Mouse (Mus musculus) heart, postnatal 36 days (tissue): Measurements from ENCODE around the gene Atg13. TPM values are rescaled to one million over a fixed set of nuclear protein-coding genes. Genes with fewer than 3 reads are reported as not detected.

Experiments used
- DNase-seq, 2 experiments: peaks; one replicate each; pipeline ENCODE4 v3.0.0; 2021 to 2022
- intact Hi-C: fragments of 180-260 bp; cut with DNase I; formaldehyde crosslinking; loops from one replicate; pipeline ENCODE4 v1.15.1; 2025
- total RNA-seq, 2 experiments: library from RNA; stranded (reverse); gene quantifications; 2 replicates each; pipeline ENCODE4 v1.2.3; 2021

Gene Atg13
- total RNA-seq, 2 experiments from 2014 or later: 49.4 to 54.1 TPM

DNA sequence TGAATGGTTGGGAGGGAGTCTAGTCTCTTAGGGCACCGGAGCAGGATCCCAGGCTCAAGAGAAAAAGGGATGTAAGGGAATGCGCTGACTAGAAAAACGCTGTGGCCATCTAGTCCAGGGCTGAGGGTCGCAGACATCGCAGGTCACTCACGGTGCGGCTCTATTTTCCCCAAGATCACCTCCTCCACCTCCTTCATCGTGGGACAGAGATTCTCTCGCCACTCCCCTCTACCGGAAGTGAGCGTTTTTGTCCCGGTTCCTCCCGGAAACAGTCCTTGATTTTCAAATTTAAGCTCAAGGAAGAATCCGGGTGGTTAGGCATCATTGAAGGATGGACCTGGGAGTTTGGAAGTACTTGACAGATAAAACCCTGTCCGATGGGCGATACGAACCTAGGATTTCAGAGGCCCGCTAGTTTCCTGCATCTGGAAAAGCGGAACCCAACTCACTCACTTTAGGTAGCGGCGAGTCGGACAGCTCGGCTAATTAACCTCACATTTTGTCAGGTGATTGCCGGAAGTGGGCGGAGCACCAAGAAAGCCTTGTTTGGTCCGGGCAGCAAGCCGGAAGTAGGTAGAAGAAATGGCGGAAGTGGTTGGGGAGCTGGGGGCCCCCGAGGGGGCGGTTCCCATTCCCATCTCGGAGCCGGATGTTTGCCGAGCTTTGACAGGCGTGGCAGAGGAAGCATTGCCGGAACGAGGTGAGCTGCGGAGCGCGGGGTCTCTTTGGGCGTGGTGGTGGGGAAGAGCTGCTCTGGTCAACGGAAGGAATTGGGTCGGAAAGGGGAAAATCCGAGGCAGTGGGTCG is 60.6 kb downstream of the Atg13 start, which contains the start of the genes Zfp408 and Arhgap1:
Zfp408 (minus strand) TSS at position 239 of the 807 bp plus-strand sequence.
Arhgap1 (plus strand) TSS at position 308 of the 807 bp plus-strand sequence.
- DNase-seq: peak; percentile 95 to 96
- intact Hi-C loops: loop anchor here (2.0 kb wide), 1 partner anchor 61 kb away; the partner anchor contains the start of genes Atg13 and Harbi1

DNA sequence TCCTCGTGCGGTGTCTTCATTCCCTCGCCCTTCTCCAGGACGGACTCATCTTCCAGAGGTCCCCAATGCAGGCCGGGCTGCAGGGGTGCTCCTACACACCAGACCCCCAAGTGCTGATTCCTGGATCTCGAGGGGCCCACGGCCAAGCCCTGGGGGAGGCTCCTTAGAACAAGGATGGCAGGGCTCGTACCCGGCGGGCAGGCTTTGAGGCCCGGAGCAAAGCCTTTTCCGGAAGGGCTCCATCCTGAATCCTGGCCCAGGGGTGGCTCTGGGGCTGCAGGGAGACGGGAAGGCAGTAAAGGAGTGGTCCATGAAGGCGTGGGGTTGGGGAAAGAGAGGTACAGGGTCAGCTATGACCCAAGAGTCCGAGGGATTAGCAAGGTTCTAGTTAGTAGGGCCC is 61.2 kb downstream of the Atg13 start:
- intact Hi-C loops: no loop called here
- DNase-seq: peak in 1 of 2 experiments; percentile 19

DNA sequence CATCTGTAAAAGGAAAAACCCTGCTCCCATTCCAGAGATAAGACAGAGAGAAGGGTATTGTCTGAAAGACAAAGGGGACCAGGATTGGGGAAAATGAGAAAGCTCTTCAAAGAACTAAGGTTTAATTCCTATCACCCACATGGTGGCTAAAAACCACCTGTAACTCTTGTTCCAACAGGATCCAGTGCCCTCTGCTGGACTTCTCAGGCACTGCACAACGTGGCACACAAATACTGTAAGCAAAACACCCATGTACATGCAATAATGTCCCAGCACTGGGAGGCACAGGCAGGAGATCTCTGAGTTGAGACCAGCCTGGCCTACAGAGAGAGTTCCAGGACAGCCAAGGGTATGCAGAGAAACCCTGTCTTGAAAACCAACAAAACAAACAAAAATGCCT is 63.6 kb downstream of the Atg13 start:
- DNase-seq: peak; percentile 42 to 66

DNA sequence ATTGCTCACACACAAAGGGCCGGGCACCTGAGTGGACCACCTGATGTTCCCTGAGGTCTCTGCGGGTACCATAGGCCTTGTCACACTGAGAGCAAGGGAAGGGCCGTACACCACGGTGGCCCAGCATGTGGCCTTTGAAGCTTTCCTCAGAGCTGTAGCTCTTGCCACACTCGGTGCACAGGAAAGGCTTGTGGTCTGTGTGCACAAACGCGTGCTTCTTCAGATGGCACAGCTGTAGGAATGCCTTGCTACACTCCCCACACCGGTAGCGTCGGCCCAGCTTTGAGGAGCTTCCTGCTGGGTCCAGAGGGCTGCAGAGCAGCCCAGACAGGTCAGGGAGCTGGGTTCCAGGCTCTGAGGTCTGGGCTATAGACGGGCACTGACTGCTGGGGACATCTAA is 64.6 kb downstream of the Atg13 start:
- intact Hi-C loops: no loop called here
- no peak for DNase-seq

More for the DNA sequence above, 63.6 kb downstream of the Atg13 start:
- intact Hi-C loops: no loop called here

DNA sequence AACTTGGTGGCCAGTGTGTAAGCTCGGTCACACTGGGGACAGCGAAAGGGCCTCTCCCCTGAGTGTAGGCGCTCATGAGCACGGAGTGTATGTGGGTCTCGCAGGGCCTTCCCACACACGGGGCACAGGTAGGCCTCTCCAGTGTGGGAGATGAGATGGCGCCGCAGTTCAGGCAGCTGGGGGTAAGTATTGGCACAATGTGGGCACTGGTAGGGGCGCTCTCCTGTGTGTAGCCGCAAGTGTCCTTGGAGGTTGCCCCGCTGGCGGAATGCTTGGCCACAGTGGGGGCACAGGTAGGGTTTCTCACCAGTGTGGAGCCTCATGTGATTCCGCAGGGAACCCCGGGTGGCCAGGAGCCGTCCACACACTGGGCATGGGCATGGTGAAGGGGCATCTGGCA is 65.0 kb downstream of the Atg13 start:
- intact Hi-C loops: no loop called here
- no peak for DNase-seq

DNA sequence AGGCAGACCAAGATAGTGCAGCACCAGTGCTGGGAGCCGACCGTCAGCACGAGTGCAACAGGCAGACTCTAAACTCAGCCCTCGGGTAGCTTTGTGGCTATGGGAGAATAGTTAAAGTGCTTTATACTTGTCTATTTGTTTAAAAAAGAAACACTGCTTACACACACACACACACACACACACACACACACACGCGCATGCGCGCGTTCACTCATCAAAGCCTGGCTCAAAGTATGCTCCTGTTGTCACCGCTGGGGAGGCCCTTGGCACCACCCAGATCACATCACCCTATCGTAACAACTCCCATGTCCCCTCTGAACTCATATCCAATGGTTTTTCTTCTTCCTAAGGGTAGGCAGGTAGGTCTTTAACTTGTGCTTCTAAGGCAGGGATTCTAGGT is 66.4 kb downstream of the Atg13 start:
- intact Hi-C loops: no loop called here
- DNase-seq: no peak

DNA sequence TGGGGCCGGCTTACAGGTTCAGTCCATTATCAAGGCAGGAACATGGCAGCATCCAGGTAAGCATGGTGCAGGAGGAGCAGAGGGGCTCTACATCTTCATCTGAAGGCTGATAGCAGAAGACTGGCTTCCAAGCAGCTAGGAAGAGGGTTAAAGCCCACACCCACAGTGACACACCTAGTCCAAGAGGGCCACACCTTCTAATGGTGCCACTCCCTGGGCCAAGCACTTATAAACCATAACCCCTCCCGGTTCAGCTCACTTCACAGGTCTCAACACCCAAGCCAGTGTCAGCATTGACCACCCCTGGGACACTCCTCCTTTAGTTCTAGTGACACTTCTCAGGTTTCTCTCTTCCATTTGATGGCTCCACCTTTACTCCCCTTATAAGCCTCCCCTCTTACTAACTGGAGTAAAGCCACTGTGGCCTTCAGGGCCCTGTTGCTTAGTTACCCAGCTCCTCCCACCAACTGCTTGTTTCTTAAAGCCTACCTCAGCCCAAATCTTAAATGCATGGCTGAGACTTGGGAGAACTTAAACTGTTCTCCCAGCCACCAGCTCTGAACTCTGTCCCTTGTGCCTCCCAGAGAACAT is 67.5 kb downstream of the Atg13 start:
- DNase-seq: no peak
- intact Hi-C loops: no loop called here

DNA sequence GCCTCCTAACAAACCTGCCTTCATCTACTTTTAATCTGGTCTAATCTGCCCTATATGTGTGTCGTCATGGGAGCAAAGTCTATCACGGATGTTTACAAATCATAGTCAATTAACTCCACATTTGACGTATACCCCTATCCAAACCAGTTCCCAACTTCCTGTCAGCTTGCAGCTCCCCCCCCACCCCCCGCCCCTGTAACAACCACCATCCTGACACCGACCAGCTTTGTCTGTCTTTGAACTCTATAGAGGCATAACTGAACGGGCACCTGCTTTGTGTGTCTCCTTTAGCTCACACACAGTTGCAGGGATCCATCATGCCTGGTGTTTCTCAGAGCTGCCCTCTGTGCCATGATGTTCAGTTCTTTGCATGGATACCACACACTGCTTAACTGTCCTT is 71.4 kb downstream of the Atg13 start:
- DNase-seq: no peak
- intact Hi-C loops: no loop called here

DNA sequence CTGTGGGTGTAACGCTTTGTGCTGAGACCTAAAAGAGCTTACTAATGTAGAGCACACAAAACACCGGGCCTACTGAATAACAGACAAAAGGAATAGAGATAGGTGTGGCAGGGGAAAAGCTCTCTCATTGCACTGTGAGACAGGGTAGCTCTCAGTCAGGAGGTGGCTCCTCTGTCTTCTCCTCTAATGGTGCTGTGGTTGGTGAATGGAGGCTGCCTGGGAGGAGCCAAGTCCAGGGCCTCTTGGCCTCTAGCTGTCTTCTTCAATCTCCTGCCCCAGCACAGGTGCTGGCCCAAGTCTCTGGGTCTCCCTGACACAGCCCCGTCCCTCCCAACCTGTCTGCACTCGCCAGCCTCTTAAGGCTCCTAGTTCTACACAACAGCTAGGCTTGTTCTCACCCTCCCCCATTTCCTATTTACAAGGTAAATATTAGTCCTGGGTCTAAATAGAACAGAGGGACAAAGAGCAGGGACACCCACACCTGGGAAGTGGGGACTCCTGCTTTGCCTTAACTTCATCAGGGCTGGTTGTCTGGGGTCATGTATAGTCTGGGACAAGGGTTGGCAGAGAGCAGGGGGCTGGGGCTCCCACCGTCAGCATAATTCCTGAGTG is 73.5 kb downstream of the Atg13 start:
- DNase-seq: no peak
- intact Hi-C loops: no loop called here

DNA sequence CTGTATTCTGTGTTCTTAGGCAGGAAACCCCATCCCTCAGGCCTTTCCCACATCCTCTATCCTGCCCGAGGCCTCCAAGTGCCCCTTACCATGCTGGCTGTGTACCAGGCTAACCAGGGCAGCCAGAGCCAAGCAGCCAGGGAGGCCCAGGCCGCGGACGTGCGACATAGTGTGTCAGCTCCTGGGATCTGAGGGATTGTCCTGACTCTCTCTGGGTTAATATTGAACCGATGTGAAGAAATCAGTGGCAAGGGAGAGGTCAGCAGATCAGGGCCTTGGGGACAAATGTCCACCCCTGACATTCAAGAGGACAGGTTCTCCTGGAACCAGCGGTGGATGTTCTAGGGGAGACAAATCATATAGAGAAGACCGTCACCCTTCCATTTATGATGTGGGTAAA is 74.1 kb downstream of the Atg13 start, which contains the start of gene F2:
F2 (minus strand) TSS at position 186 of the 400 bp plus-strand sequence.
- DNase-seq: no peak
- intact Hi-C loops: no loop called here

DNA sequence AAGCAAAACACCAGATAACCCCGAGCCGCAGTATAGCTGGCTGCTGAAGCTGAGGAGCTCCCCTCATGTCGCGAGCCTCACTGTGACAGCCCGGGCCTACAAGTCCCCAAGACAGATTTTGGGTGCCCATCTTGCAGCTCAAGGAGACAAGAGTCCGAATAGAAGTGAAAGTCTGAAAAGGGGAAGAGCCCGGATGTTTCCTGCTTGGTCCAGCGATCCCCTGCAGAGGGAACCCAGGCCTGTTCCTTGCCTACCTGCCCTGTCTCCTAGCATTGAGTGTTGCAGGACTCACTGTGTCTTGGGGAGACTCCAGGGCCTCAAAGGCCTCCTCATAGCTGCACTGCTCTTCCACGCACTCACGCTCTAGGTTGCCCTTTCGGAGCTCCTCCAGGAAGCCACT is 74.9 kb downstream of the Atg13 start:
- no peak for DNase-seq
- intact Hi-C loops: no loop called here

DNA sequence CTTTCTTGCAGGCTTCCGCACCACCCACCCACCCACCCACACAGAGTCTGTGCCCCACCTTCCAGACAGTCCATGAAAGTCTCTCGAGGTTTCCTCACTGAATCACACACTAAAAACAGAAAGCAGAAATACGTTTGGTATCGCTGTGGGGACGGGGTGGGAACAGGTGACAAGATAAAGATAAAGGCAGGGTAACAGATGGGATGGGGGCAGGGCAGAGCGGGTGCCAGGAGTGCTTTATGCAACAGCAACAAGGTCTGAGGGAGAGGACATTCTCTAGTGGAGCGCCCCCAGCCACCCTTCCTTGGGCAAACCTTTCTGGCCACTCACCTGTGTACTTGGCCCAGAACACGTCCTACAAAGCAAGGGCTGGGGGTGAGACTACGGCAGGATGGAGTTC is 75.5 kb downstream of the Atg13 start:
- no peak for DNase-seq
- intact Hi-C loops: no loop called here

DNA sequence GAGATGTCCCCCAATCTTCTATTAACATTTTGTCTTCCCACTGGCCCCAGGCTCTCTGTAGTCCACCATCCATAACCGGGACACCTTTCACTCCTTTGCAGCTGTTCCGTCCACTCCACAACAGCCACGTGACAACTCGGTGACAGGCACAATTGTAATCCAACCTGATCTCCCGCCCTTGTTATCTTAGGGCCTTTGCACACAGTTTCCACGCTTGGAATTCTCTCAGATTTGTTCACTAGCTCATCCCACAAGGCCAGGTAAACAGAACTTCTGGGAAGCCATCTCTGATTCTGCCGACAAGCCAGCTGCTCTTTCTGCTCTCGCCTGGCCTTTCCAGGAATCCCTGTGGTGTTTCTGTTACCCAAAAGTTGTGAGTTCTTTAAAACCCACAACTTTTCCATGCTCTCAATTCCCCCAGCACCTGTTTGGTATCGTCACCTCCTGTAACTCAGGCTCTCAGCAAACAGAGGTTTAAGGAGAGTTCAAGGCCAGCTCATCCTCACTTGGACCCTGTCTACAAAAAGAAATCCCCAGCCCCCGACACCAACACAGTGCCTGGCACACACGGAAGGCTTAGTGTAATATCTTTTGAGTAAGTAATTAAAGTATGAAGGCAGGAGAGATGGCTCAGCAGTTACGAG is 76.9 kb downstream of the Atg13 start:
- intact Hi-C loops: no loop called here
- DNase-seq: no peak

DNA sequence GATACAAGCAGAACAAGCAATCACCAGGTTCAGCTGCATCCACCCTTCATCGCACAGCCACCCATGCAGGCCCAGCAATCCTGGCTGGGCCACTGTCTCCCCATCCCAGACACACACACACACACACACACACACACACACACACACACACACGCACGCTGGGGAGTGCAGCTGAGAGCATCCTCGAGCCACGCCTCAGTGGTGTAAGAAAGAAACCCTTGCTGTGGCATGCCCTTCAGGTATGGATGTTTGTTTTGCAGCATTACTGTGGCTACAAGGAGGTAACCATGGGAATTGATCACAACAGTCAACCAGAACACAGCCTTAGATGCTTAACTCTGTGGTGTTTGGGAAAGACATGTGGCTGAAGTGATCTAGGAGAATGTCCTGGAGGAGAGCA is 78.1 kb downstream of the Atg13 start:
- intact Hi-C loops: no loop called here
- DNase-seq: no peak

DNA sequence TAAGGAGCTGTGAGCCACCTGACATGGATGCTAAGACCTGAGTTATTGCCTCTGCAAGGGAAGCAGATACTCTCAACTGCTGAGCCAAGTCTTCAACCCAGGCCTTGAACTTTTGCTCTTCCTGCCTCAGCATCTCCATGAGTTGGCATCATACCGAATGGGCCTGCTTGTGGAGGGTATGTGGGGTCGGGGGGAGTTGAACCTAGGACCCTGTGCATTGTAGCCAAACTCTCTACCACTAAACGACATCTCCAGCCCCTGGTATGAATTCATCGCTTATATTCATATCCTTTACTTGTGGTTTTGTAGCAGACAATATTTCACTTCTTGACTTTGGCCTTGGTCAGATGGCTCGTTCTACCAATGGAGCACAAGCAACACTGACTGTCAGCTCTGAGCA is 78.5 kb downstream of the Atg13 start:
- intact Hi-C loops: no loop called here
- no peak for DNase-seq

DNA sequence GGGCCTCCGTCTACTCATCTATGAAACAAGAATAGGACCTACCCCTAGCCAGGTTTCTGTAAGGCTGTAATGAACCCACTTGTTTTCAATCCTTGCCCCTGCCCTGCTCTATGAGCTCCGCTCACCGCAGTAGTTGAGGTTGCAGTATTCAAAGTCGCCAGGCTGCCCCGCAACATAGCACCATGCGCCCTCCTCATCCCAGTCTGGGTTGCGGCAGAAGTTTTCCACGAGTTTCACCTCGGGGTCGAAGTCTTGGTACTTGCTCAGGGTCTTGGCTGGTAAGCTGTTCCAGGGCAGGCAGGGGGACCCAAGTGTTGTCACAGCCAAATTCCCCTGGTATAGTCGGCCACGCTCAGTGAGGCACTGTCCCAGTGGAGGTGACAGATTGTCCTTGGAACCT is 80.0 kb downstream of the Atg13 start:
- intact Hi-C loops: no loop called here
- no peak for DNase-seq

DNA sequence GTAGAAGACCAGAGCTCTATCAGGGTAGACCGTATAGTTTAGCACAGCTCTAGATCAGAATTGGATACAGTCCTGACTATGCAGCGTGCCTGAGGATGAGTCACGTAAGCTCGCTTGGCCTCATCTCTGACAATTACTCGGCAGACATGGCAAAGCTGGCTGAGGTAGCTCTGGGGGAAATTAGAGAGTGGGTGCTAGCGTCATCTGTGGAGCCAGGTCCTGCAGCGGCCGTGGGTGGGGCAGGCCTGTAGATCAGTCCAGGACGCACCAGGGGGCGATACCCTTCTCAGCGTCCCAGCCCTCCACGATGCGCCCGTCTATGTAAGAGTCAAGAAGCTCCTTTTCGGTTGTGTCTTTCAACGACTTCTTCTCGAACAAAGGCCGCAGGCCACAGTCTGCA is 80.7 kb downstream of the Atg13 start:
- DNase-seq: no peak
- intact Hi-C loops: no loop called here

DNA sequence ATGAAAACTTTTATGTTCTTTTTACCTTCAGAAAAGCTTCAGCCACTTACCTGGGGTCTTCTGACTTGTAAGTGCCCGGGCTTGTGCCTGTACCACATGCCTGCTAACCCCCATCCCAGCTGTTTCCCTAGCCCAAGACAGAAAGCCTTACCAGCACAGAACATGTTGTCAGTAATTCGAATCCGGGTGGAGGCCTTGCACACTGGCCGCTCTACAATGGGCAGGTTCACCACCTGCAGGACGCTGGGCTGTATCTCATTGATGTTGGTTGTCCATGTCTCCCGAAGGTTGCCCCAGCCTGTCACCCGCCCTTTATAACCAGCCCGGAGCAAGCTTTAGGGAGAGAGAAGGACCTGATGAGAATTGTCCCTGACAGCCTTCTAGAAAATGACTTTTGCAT is 82.2 kb downstream of the Atg13 start:
- no peak for DNase-seq
- intact Hi-C loops: no loop called here

DNA sequence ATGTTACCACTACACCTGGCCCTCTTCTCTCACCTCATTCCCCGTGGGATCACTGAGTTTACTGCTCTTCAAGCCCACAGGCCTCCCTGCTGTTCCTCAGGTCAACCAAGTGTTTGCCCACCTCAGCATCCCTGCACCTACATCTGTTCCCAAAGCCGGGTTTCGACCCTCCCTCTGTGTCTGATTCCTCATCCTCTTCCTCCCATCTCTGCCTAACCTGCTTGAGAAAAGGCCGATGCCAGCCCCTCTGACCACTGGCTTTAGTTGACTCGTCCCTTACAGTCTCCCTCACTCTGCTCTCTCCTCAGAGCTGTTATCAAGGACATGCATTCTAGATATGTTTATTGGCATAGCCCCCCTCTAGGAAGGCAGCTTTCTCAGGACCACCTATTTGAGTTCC is 82.9 kb downstream of the Atg13 start:
- intact Hi-C loops: no loop called here

More for the DNA sequence above, 82.9 kb downstream of the Atg13 start:
- no peak for DNase-seq
